ENCODE assay signal across 10 mouse cellular contexts in the genomic region with DNA sequence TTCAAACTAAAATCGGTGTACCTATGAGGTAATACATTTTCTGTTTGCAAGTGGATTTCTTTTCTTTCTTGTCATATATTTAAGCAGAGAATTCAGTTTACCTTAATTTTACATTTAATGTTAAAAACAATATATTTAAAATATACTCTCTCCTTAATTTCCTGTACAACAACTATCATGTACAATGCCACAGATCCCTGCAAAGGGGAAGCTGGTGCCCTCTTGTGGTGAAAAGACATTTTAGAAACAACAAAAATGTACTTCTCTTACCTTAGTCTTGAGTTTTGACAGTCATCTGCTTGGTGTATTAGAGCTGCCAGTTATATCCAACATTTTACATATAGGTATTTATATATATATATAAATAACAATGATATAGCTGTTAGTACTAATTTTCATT. TPM values are rescaled to one million over a fixed set of nuclear protein-coding genes. Genes with fewer than 3 reads are reported as not detected.
DNase-seq lines count a peak whose midpoint lies in the region; ATAC-seq lines count a peak whose summit lies in the region.
"Had no signal": no experiment of that assay in that cellular context is flagged by ENCODE, and none has a peak within 500 bp of the region (broad histone marks: within the 10 kb centered on the region; RNA-seq: fewer than 3 reads in every experiment).

No protein-coding gene starts in this region.

- peak; percentile 61 for DNase-seq in embryonic facial prominence, embryonic 11.5 days (ENCODE audit: low spot score)
- DNase-seq in embryonic facial prominence, embryonic 10.5 days (ENCODE audit: low spot score), result no peak
- DNase-seq in kidney, postnatal 14 days, result peak; percentile 10
- peak; percentile 28 for DNase-seq in 416B (ENCODE audit: low read depth)
- peak; percentile 64 for DNase-seq in embryo, embryonic 10.5 days (ENCODE audit: low spot score)
- no peak for DNase-seq in ovary, postnatal 10 days (ENCODE audit: low spot score)

- WGBS in embryonic facial prominence, embryonic 11.5 days, result 90% methylated on average over 1 of the region's 1 CpGs
- 97% methylated on average over 1 of the region's 1 CpGs for WGBS in embryonic facial prominence, embryonic 10.5 days
- WGBS in kidney, embryonic 16.5 days, result 93% methylated on average over 1 of the region's 1 CpGs

- H3K4me3 ChIP-seq in embryonic facial prominence, embryonic 11.5 days (ENCODE audit: low read depth, low read length), result no peak overlapping the region
- no peak overlapping the region for H3K4me3 ChIP-seq in embryonic facial prominence, embryonic 10.5 days
- H3K4me3 ChIP-seq in kidney, embryonic 16.5 days (ENCODE audit: low read length), result no peak overlapping the region

- H3K27me3 ChIP-seq in embryonic facial prominence, embryonic 11.5 days (ENCODE audit: control insufficient read depth, insufficient read depth, low read length), result no peaks in the 10 kb centered on the region
- peaks cover 31% of the 10 kb centered on the region for H3K27me3 ChIP-seq in embryonic facial prominence, embryonic 10.5 days (replicated peaks; ENCODE audit: low read depth, poor library complexity, severe bottlenecking)
- peaks cover 19% of the 10 kb centered on the region for H3K27me3 ChIP-seq in kidney, embryonic 16.5 days (ENCODE audit: insufficient read depth, low read length)
- H3K27me3 ChIP-seq: CH12.LX; forebrain, embryonic 15.5 days had no signal

- no peak overlapping the region for H3K4me2 ChIP-seq in embryonic facial prominence, embryonic 11.5 days (ENCODE audit: low read depth, low read length)
- H3K4me2 ChIP-seq in kidney, embryonic 16.5 days (replicated peaks; ENCODE audit: low read depth, low read length), result no peak overlapping the region

- H3K9me3 ChIP-seq in embryonic facial prominence, embryonic 11.5 days (replicated peaks; ENCODE audit: control insufficient read depth, low read length), result no peaks in the 10 kb centered on the region
- no peaks in the 10 kb centered on the region for H3K9me3 ChIP-seq in embryonic facial prominence, embryonic 10.5 days
- H3K9me3 ChIP-seq in kidney, embryonic 16.5 days (ENCODE audit: low read length), result no peaks in the 10 kb centered on the region
- H3K9me3 ChIP-seq: forebrain, embryonic 15.5 days had no signal

- H3K36me3 ChIP-seq in embryonic facial prominence, embryonic 11.5 days (replicated peaks; ENCODE audit: control insufficient read depth, insufficient read depth, low read depth, low read length), result no peaks in the 10 kb centered on the region
- no peaks in the 10 kb centered on the region for H3K36me3 ChIP-seq in embryonic facial prominence, embryonic 10.5 days (replicated peaks)
- H3K36me3 ChIP-seq in kidney, embryonic 16.5 days (ENCODE audit: insufficient read depth, low read length), result no peaks in the 10 kb centered on the region
- H3K36me3 ChIP-seq: forebrain, embryonic 15.5 days had no signal

- ATAC-seq in embryonic facial prominence, embryonic 11.5 days (replicated peaks; ENCODE audit: insufficient number of reproducible peaks, low FRiP score, low TSS enrichment, low read depth), result no peak
- ATAC-seq in kidney, embryonic 16.5 days (ENCODE audit: low FRiP score, low TSS enrichment), result no peak
- no peak for ATAC-seq in granulocyte monocyte progenitor cell, adult 5-6 weeks (replicated peaks; ENCODE audit: poor library complexity, severe bottlenecking)
- ATAC-seq: forebrain, embryonic 15.5 days had no signal

- no peak overlapping the region for H3K27ac ChIP-seq in embryonic facial prominence, embryonic 11.5 days (replicated peaks; ENCODE audit: low read depth, low read length)
- H3K27ac ChIP-seq in embryonic facial prominence, embryonic 10.5 days (replicated peaks), result no peak overlapping the region
- no peak overlapping the region for H3K27ac ChIP-seq in kidney, embryonic 16.5 days (ENCODE audit: low read length)
- H3K27ac ChIP-seq: forebrain, embryonic 15.5 days had no signal

- H3K9ac ChIP-seq in embryonic facial prominence, embryonic 11.5 days (replicated peaks; ENCODE audit: low read length), result no peak overlapping the region
- H3K9ac ChIP-seq in kidney, embryonic 16.5 days (replicated peaks; ENCODE audit: low read length), result no peak overlapping the region
- H3K9ac ChIP-seq: forebrain, embryonic 15.5 days had no signal

- H3K4me1 ChIP-seq in embryonic facial prominence, embryonic 11.5 days (ENCODE audit: control insufficient read depth, insufficient read depth, low read length), result no peaks in the 10 kb centered on the region
- peaks cover 18% of the 10 kb centered on the region for H3K4me1 ChIP-seq in embryonic facial prominence, embryonic 10.5 days
- H3K4me1 ChIP-seq in kidney, embryonic 16.5 days (ENCODE audit: insufficient read depth, low read length), result peaks cover 22% of the 10 kb centered on the region

RNA-seq across cellular contexts. Expression of a gene that starts 4.8 kb away (rescaled TPM):
- polyA plus RNA-seq in embryonic facial prominence, embryonic 11.5 days (2014; fragmentation: Nextera tagmentation; extraction: Ambion mirVana), result 2.1 and 2.2 TPM in 2 replicates
- polyA plus RNA-seq in embryonic facial prominence, embryonic 10.5 days (2016; fragmentation: Nextera tagmentation; extraction: Ambion mirVana), result 0.97 and 1.7 TPM in 2 replicates
- 0.30 and 0.37 TPM in 2 replicates for polyA plus RNA-seq in kidney, embryonic 16.5 days (2015; fragmentation: Nextera tagmentation; extraction: Ambion mirVana)
- total RNA-seq in granulocyte monocyte progenitor cell, adult 5-6 weeks (2014; fragmentation: Nextera tagmentation), result not detected in 2 replicates
- total RNA-seq in granulocyte monocyte progenitor cell, adult 5-6 weeks (2017), result not detected in 2 replicates
- total RNA-seq: CH12.LX had no signal

Comparison
In these comparisons a context has a peak if more than half of its experiments do, and no peak if none do; other contexts are left out.
1. DNase-seq: peak in embryonic facial prominence, embryonic 11.5 days (single experiment), kidney, postnatal 14 days (single experiment), 416B (single experiment) and embryo, embryonic 10.5 days (single experiment); none in embryonic facial prominence, embryonic 10.5 days (single experiment) and ovary, postnatal 10 days (single experiment).